ENCODE assay signal across 8 mouse cellular contexts in genomic region chr12:112830141-112830540, GRCm38 (mm10). TPM values are rescaled to one million over a fixed set of nuclear protein-coding genes. Genes with fewer than 3 reads are reported as not detected.
DNase-seq lines count a peak whose midpoint lies in the region; ATAC-seq and TF ChIP-seq lines count a peak whose summit lies in the region.

No protein-coding gene starts in this region.

- no peak for DNase-seq in kidney, adult 2 months
- no peak for DNase-seq in kidney, postnatal 36 days
- no peak for DNase-seq in hindbrain, embryonic 11.5 days (ENCODE audit: low spot score)
- no peak for DNase-seq in midbrain, embryonic 11.5 days (ENCODE audit: low spot score, missing footprints)
- DNase-seq in natural killer cell, adult 2 months (ENCODE audit: low spot score in 2 of 2), result no peak
- no peak for DNase-seq in thymus, postnatal 0 days (ENCODE audit: low spot score)
- no peak for DNase-seq in kidney, postnatal 10 days

- TF ChIP-seq POLR2A in kidney, adult 2 months (IDR thresholded peaks at IDR 0.05; ENCODE audit: low read depth, low read length), result no peak
- TF ChIP-seq POLR2A in bone marrow, adult 2 months (IDR thresholded peaks at IDR 0.05; ENCODE audit: borderline replicate concordance, control insufficient read depth, low read depth, low read length), result no peak

- peaks cover 11% of the 10 kb centered on the region; the same call in 1 of the 2 replicates for H3K4me1 ChIP-seq in kidney, adult 2 months (ENCODE audit: control insufficient read depth, insufficient read depth, low read length)
- H3K4me1 ChIP-seq in bone marrow, adult 2 months (ENCODE audit: control insufficient read depth, insufficient read depth, low read length), result peaks cover 6% of the 10 kb centered on the region
- H3K4me1 ChIP-seq in hindbrain, embryonic 11.5 days (replicated peaks; ENCODE audit: control insufficient read depth, insufficient read depth, low read length), result peaks cover 21% of the 10 kb centered on the region
- H3K4me1 ChIP-seq in midbrain, embryonic 11.5 days (ENCODE audit: control insufficient read depth, insufficient read depth, low read length), result peaks cover 21% of the 10 kb centered on the region

- H3K9ac ChIP-seq in hindbrain, embryonic 11.5 days (ENCODE audit: low read depth, low read length), result peak overlapping the region; percentile 70
- H3K9ac ChIP-seq in midbrain, embryonic 11.5 days (ENCODE audit: low read length), result peak overlapping the region; percentile 84

- no peak for ATAC-seq in hindbrain, embryonic 11.5 days (ENCODE audit: low FRiP score)
- ATAC-seq in midbrain, embryonic 11.5 days (ENCODE audit: low FRiP score), result no peak

- H3K9me3 ChIP-seq in hindbrain, embryonic 11.5 days (ENCODE audit: control insufficient read depth, low read length), result no peaks in the 10 kb centered on the region
- no peaks in the 10 kb centered on the region for H3K9me3 ChIP-seq in midbrain, embryonic 11.5 days (ENCODE audit: control insufficient read depth, low read length)

- peak overlapping the region; percentile 53 for H3K4me3 ChIP-seq in kidney, adult 2 months (ENCODE audit: insufficient read depth, low read depth, low read length)
- H3K4me3 ChIP-seq in bone marrow, adult 2 months (replicated peaks; ENCODE audit: control insufficient read depth, low read depth, low read length), result peak overlapping the region; percentile 94
- peak overlapping the region; percentile 87 for H3K4me3 ChIP-seq in hindbrain, embryonic 11.5 days (ENCODE audit: low read depth, low read length)
- peak overlapping the region; percentile 97 for H3K4me3 ChIP-seq in midbrain, embryonic 11.5 days (ENCODE audit: low read depth, low read length)

- H3K27me3 ChIP-seq in kidney, adult 2 months (replicated peaks; ENCODE audit: control insufficient read depth, insufficient read depth, low read length), result no peaks in the 10 kb centered on the region
- no peaks in the 10 kb centered on the region for H3K27me3 ChIP-seq in hindbrain, embryonic 11.5 days (ENCODE audit: control insufficient read depth, insufficient read depth, low read length)
- no peaks in the 10 kb centered on the region for H3K27me3 ChIP-seq in midbrain, embryonic 11.5 days (ENCODE audit: control insufficient read depth, insufficient read depth, low read length)

- TF ChIP-seq CTCF in kidney, adult 2 months (conservative IDR thresholded peaks at IDR 0.05; ENCODE audit: insufficient read depth, insufficient read length, low read depth, low read length), result no peak
- no peak for TF ChIP-seq CTCF in bone marrow, adult 2 months (IDR thresholded peaks at IDR 0.05; ENCODE audit: control insufficient read depth, insufficient read depth, low read length)

- 25% methylated on average over 2 of the region's 2 CpGs for WGBS in kidney, adult 2 months
- WGBS in bone marrow, adult 2 months, result 14% methylated on average over 2 of the region's 2 CpGs
- WGBS in hindbrain, embryonic 11.5 days, result 38% methylated on average over 2 of the region's 2 CpGs
- 50% methylated on average over 2 of the region's 2 CpGs for WGBS in midbrain, embryonic 11.5 days

- H3K36me3 ChIP-seq in kidney, adult 2 months (ENCODE audit: control insufficient read depth, insufficient read depth, low read length), result no peaks in the 10 kb centered on the region
- peaks cover 3% of the 10 kb centered on the region; the same call in 1 of the 2 replicates for H3K36me3 ChIP-seq in hindbrain, embryonic 11.5 days (ENCODE audit: control insufficient read depth, insufficient read depth, low read length)
- H3K36me3 ChIP-seq in midbrain, embryonic 11.5 days (ENCODE audit: control insufficient read depth, insufficient read depth, low read length), result peaks cover 2% of the 10 kb centered on the region

- H3K27ac ChIP-seq in kidney, adult 2 months (ENCODE audit: insufficient read depth, low read depth, low read length), result no peak overlapping the region
- no peak overlapping the region for H3K27ac ChIP-seq in bone marrow, adult 2 months (ENCODE audit: control insufficient read depth, insufficient read depth, low read depth, low read length, poor library complexity)
- no peak overlapping the region for H3K27ac ChIP-seq in hindbrain, embryonic 11.5 days (ENCODE audit: low read depth, low read length)
- no peak overlapping the region for H3K27ac ChIP-seq in midbrain, embryonic 11.5 days (ENCODE audit: low read depth, low read length)

- H3K4me2 ChIP-seq in hindbrain, embryonic 11.5 days (replicated peaks; ENCODE audit: low read depth, low read length), result peak overlapping the region; percentile 43
- peak overlapping the region; percentile 69 for H3K4me2 ChIP-seq in midbrain, embryonic 11.5 days

RNA-seq across cellular contexts. Expression of gene Cdca4, which starts 0.9 kb away (rescaled TPM):
- 10.3 and 10.6 TPM in 2 replicates for polyA plus RNA-seq in kidney, adult 2 months (2012; rRNA removed)
- 23.4 and 40.6 TPM in 2 replicates for polyA plus RNA-seq in bone marrow, adult 2 months (2011; ENCODE audit: insufficient read depth, insufficient read length, low replicate concordance, missing spikeins)
- polyA plus RNA-seq in hindbrain, embryonic 11.5 days (2014; fragmentation: Nextera tagmentation; extraction: Ambion mirVana), result 146 and 151 TPM in 2 replicates
- polyA plus RNA-seq in midbrain, embryonic 11.5 days (2014; fragmentation: Nextera tagmentation; extraction: Ambion mirVana), result 159 TPM in 2 replicates
- 147 and 151 TPM in 2 replicates for polyA plus RNA-seq in thymus, postnatal 0 days (2015; fragmentation: Nextera tagmentation; extraction: Ambion mirVana)

RNA-seq across cellular contexts. Expression of gene Clba1, which starts 21.4 kb away (rescaled TPM):
- polyA plus RNA-seq in kidney, adult 2 months (2012; rRNA removed), result 19.1 and 22.5 TPM in 2 replicates
- polyA plus RNA-seq in bone marrow, adult 2 months (2011; ENCODE audit: insufficient read depth, insufficient read length, low replicate concordance, missing spikeins), result 1.9 TPM in 1 of 2 replicates, not detected in the other
- polyA plus RNA-seq in hindbrain, embryonic 11.5 days (2014; fragmentation: Nextera tagmentation; extraction: Ambion mirVana), result 15.4 and 15.9 TPM in 2 replicates
- 14.7 and 15.3 TPM in 2 replicates for polyA plus RNA-seq in midbrain, embryonic 11.5 days (2014; fragmentation: Nextera tagmentation; extraction: Ambion mirVana)
- polyA plus RNA-seq in thymus, postnatal 0 days (2015; fragmentation: Nextera tagmentation; extraction: Ambion mirVana), result 4.8 and 4.9 TPM in 2 replicates

RNA-seq across cellular contexts. Expression of gene Ahnak2, which starts 27.7 kb away (rescaled TPM):
- polyA plus RNA-seq in kidney, adult 2 months (2012; rRNA removed), result 0.70 and 0.99 TPM in 2 replicates
- polyA plus RNA-seq in bone marrow, adult 2 months (2011; ENCODE audit: insufficient read depth, insufficient read length, low replicate concordance, missing spikeins), result 1.4 TPM in 1 of 2 replicates, not detected in the other
- polyA plus RNA-seq in hindbrain, embryonic 11.5 days (2014; fragmentation: Nextera tagmentation; extraction: Ambion mirVana), result 0.21 and 0.29 TPM in 2 replicates
- polyA plus RNA-seq in midbrain, embryonic 11.5 days (2014; fragmentation: Nextera tagmentation; extraction: Ambion mirVana), result 0.07 and 0.22 TPM in 2 replicates
- polyA plus RNA-seq in thymus, postnatal 0 days (2015; fragmentation: Nextera tagmentation; extraction: Ambion mirVana), result 1.0 and 1.2 TPM in 2 replicates

RNA-seq across cellular contexts. Expression of gene Gpr132, which starts 37.9 kb away (rescaled TPM):
- 1.7 and 4.6 TPM in 2 replicates for polyA plus RNA-seq in kidney, adult 2 months (2012; rRNA removed)
- polyA plus RNA-seq in bone marrow, adult 2 months (2011; ENCODE audit: insufficient read depth, insufficient read length, low replicate concordance, missing spikeins), result 6.1 and 15.8 TPM in 2 replicates
- not detected in 2 replicates for polyA plus RNA-seq in hindbrain, embryonic 11.5 days (2014; fragmentation: Nextera tagmentation; extraction: Ambion mirVana)
- polyA plus RNA-seq in midbrain, embryonic 11.5 days (2014; fragmentation: Nextera tagmentation; extraction: Ambion mirVana), result not detected in 2 replicates
- polyA plus RNA-seq in thymus, postnatal 0 days (2015; fragmentation: Nextera tagmentation; extraction: Ambion mirVana), result 26.6 and 28.5 TPM in 2 replicates
